Mouse (Mus musculus): ENCODE data around the gene D230025D16Rik. TPM values are rescaled to one million over a fixed set of nuclear protein-coding genes. Genes with fewer than 3 reads are reported as not detected.

The D230025D16Rik gene
- polyA plus RNA-seq, 1 experiment from 2014 or later: 27.0 TPM

DNA sequence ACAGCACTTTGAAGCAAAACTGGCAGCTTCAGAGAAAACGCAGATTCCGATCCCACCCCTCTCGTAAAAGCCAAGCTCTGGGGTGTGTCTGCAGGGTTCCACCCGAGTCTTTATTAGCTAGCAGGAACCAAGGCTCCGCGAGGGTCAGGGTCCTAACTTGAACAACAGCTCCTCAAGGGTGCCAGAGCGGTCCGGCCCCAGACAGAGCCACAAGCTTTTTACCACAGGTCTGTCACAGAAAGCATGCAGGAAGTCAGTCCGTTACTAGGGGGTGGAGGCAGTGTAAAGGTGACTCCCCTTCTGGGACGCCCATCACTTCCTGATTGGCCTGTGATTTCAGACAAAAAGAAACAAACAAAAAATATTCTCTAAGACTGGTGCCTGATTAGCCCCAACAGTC is 40.2 kb downstream of the D230025D16Rik start:
- no peaks in the 10 kb centered on the region for H3K36me3 ChIP-seq
- H3K27ac ChIP-seq: no peak overlapping the region
- H3K4me3 ChIP-seq: peak overlapping the region; percentile 74
- H3K27me3 ChIP-seq (ENCODE audit: insufficient read depth, poor library complexity, severe bottlenecking): peaks cover 100% of the 10 kb centered on the region
- H3K9me3 ChIP-seq: peaks cover 13% of the 10 kb centered on the region
- no peak for DNase-seq (ENCODE audit: low spot score)
- H3K4me1 ChIP-seq (replicated peaks): peaks cover 39% of the 10 kb centered on the region
- WGBS: 16% methylated on average over 10 of the region's 10 CpGs

DNA sequence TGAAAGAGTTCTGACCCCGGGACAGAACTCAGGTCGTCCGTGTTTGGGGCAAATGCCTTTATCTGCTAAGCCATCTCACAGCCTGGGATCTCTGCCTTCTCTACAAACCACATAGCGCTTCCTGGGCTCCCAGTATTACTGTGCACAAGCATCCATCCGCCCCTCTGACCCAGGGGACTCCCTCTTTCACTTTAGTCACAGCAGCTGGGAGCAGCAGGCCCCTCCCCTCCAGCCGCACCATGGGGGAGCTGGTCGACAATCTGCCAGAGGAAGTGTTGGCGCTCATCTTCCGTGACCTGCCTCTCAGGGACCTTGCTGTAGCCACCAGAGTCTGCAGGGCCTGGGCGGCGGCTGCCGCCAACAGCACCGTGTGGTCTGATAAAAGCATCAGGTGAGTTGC is 41.8 kb downstream of the D230025D16Rik start:
- DNase-seq (ENCODE audit: low spot score): no peak
- peaks cover 50% of the 10 kb centered on the region for H3K4me1 ChIP-seq (replicated peaks)
- peaks cover 100% of the 10 kb centered on the region for H3K27me3 ChIP-seq (ENCODE audit: insufficient read depth, poor library complexity, severe bottlenecking)
- H3K9me3 ChIP-seq: peaks cover 9% of the 10 kb centered on the region
- H3K27ac ChIP-seq: no peak overlapping the region
- H3K36me3 ChIP-seq: no peaks in the 10 kb centered on the region
- H3K4me3 ChIP-seq: no peak overlapping the region
- 6% methylated on average over 13 of the region's 13 CpGs for WGBS

DNA sequence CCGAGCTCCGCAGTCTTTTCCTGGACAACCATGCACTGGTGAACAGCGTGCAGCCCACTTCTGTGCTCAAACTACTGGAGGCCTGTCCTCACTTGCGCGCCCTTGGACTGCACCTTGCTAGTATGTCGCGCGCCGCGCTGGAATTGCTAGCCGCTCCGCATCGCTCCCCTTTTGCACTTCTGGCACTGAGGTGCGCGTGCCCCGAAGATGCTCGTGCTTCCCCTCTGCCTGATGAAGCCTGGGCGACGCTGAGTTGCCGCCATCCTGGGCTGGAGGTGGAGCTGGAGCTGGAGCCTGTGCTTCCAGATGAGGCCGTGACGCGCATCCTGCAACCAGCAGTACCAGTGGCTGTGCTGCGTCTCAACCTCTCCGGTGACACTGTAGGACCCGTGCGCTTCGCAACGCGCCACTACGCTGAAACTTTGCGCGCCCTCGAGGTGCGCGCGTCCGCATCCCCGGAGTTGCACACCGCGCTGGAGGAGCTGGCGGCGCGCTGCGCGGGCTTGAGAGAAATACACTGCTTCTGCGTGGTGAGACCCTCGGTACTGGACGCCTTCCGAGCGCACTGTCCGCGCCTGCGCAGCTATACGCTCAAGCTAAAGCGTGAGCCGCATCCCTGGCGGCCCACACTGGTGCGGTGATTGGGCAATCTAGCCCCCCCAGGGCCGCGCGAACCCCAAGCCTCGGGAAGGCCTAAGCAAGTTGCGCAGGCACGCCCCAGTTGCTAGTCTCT is 43.6 kb downstream of the D230025D16Rik start:
- H3K4me3 ChIP-seq: peak overlapping the region; percentile 59
- DNase-seq (ENCODE audit: low spot score): peak; percentile 81
- peaks cover 53% of the 10 kb centered on the region for H3K4me1 ChIP-seq (replicated peaks)
- under 1% methylated on average over 65 of the region's 65 CpGs for WGBS
- H3K9me3 ChIP-seq: peaks cover 6% of the 10 kb centered on the region
- H3K27ac ChIP-seq: peak overlapping the region; percentile 45
- H3K36me3 ChIP-seq: no peaks in the 10 kb centered on the region
- peaks cover 100% of the 10 kb centered on the region for H3K27me3 ChIP-seq (ENCODE audit: insufficient read depth, poor library complexity, severe bottlenecking)

DNA sequence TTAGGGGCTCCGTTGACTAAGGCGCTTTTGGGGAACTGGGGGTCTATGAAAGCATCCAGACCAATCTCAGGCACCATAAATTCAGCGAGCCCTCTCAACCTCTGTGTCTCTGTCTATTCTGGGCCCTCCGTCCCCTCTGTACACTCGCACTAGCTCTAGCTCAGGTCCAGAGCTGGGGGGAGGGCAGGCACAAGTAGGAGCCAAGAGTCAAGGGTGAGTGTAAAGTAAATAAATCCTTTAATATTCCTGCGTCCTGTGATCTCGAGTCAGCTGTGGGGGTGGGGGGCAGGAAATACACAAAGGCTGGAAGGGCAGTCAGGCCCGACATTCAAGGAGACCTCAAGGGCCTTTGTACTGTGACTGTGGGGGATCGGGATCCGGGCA is 44.1 kb downstream of the D230025D16Rik start:
- DNase-seq (ENCODE audit: low spot score): no peak
- Histone ChIP-seq H3K27ac (peak overlapping the region; percentile 45), H3K36me3 (no peaks in the 10 kb centered on the region), H3K4me3 (peak overlapping the region; percentile 59), H3K27me3 (ENCODE audit: insufficient read depth, poor library complexity, severe bottlenecking) (peaks cover 100% of the 10 kb centered on the region), H3K4me1 (replicated peaks) (peaks cover 51% of the 10 kb centered on the region), H3K9me3 (peaks cover 6% of the 10 kb centered on the region)
- WGBS: under 1% methylated on average over 10 of the region's 10 CpGs

DNA sequence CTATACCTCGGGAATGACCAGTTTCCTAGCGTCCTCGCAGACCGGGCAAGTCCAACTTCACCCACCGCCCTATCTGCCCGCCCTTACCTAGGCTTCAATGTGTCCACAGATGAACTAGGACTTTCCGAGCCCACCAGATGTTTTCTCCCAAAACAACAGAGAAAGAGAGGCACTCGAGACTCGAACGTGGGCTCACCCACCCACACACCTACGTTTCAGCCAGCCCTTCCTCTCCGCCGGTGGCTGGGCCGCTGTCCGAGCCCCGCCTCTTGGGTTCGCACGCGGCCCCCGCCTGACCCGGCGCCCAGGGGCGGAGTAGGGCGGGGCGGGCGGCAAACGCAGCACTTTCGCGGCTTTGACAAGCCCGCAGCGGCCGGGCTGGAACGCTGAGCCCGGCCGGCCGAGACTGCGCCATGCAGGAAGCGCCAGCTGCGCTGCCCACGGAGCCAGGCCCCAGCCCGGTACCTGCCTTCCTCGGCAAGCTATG is 44.6 kb downstream of the D230025D16Rik start, which contains the start of gene Hsf4:
Gene Hsf4, plus strand, starts transcription at position 341 of the 487 bp plus-strand sequence.
- peaks cover 47% of the 10 kb centered on the region for H3K4me1 ChIP-seq (replicated peaks)
- peak within 1 kb of the TSS; percentile 45 for H3K27ac ChIP-seq
- peak; percentile 42 for DNase-seq (ENCODE audit: low spot score)
- peaks cover 6% of the 10 kb centered on the region for H3K9me3 ChIP-seq
- H3K36me3 ChIP-seq: no peaks in the 10 kb centered on the region
- WGBS: under 1% methylated on average over 42 of the region's 42 CpGs
- H3K4me3 ChIP-seq: peak within 1 kb of the TSS; percentile 59
- peaks cover 100% of the 10 kb centered on the region for H3K27me3 ChIP-seq (ENCODE audit: insufficient read depth, poor library complexity, severe bottlenecking)

DNA sequence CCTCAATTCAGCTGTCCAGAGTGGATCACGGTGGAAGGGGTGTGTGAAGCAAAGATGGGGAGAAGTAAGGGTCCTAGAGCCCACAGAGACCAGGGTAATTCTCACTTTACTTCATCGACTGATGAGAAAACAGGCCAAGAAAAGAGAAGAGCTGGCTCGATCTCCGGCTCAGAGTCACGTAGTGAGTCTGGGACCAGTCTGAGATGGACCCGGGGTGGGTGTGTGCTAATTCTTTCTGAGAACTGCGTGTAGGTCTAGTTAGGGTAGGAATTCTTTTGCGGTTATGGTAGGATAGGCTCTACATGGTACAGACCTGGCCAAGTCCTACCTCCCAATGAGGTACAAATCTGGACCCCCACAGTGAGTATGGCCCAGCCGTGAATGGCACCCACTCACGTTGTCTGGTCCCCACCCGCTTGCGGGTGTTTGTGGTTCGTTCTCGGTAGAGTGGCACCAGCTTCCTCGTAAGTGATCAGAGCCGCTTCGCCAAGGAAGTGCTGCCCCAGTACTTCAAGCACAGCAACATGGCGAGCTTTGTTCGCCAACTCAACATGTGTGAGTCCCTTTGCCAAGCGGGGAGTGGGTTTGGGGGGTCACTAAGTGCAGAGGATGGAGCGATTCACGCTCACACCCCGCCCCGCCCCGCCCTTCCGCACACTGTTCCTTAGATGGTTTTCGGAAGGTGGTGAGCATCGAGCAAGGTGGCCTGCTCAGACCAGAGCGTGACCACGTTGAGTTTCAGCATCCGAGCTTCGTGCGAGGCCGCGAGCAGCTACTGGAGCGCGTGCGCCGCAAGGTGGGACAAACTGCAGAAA is 45.4 kb downstream of the D230025D16Rik start:
- H3K27ac ChIP-seq: no peak overlapping the region
- H3K36me3 ChIP-seq: no peaks in the 10 kb centered on the region
- H3K4me3 ChIP-seq: peak overlapping the region; percentile 59
- WGBS: 2% methylated on average over 39 of the region's 39 CpGs
- peaks cover 6% of the 10 kb centered on the region for H3K9me3 ChIP-seq
- peak; percentile 40 for DNase-seq (ENCODE audit: low spot score)
- peaks cover 100% of the 10 kb centered on the region for H3K27me3 ChIP-seq (ENCODE audit: insufficient read depth, poor library complexity, severe bottlenecking)
- H3K4me1 ChIP-seq (replicated peaks): peaks cover 41% of the 10 kb centered on the region

DNA sequence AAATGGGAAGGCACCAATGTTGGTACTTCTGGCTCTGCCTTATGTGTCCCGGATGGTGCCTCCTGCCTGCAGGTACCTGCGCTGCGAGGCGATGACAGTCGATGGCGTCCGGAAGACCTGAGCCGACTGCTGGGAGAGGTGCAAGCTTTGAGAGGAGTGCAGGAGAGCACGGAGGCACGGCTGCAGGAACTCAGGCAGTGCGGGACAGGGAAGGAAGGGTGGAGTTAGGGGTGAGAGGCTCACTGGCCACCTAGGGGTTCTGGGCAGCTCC is 45.9 kb downstream of the D230025D16Rik start:
- H3K9me3 ChIP-seq: peaks cover 6% of the 10 kb centered on the region
- H3K27me3 ChIP-seq (ENCODE audit: insufficient read depth, poor library complexity, severe bottlenecking): peaks cover 100% of the 10 kb centered on the region
- peaks cover 47% of the 10 kb centered on the region for H3K4me1 ChIP-seq (replicated peaks)
- no peak overlapping the region for H3K27ac ChIP-seq
- DNase-seq (ENCODE audit: low spot score): no peak
- no peaks in the 10 kb centered on the region for H3K36me3 ChIP-seq
- 2% methylated on average over 11 of the region's 11 CpGs for WGBS
- peak overlapping the region; percentile 11; the same call in 1 of the 2 replicates for H3K4me3 ChIP-seq

DNA sequence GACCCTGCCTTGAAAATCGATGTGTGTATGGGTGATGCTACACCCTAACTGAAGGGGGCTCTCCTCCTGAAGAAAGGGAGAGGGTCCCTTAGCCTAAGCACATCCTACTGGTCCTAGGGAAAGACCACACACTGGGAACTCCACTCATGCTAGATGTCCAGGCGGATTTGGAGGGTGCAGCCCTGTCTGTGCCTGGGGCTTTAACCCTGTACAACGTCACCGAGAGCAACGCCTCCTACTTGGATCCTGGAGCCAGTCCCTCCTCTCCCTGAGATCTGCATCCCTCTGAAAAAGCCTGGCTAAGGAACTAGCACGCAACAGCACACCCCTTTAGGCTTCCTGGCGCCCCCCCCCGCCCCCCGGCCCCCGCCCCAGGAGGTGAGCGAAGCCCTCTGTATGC is 50.4 kb downstream of the D230025D16Rik start:
- H3K27me3 ChIP-seq (ENCODE audit: insufficient read depth, poor library complexity, severe bottlenecking): peaks cover 100% of the 10 kb centered on the region
- H3K36me3 ChIP-seq: peaks cover 7% of the 10 kb centered on the region; the same call in 1 of the 2 replicates
- H3K27ac ChIP-seq: no peak overlapping the region
- peak overlapping the region; percentile 55; the same call in 1 of the 2 replicates for H3K4me3 ChIP-seq
- peaks cover 39% of the 10 kb centered on the region for H3K4me1 ChIP-seq (replicated peaks)
- WGBS: 6% methylated on average over 11 of the region's 11 CpGs
- DNase-seq (ENCODE audit: low spot score): no peak
- no peaks in the 10 kb centered on the region for H3K9me3 ChIP-seq

DNA sequence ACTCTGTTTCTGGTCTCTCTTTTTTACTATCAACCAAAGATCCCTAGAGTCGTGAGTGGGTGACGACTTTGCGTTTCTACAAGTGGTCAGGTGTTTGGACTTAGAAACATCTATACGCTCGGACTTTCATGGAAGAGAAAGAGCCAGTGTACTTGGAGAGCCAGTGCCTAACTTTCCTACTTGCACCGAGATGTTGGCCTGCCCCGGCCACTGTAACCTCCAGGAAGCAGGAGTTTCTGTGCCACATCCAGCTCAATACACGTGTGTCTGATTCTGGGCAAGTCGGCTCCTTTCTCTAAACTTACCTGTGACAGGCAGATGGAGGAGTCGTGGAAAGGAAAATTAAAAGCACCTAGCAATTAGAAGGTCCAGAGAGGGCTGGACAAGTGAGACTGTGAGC is 50.9 kb downstream of the D230025D16Rik start, which contains the start of gene Nol3:
Gene Nol3, plus strand, starts transcription at position 301 of the 400 bp plus-strand sequence.
- Histone ChIP-seq H3K27ac (peak within 1 kb of the TSS; percentile 30), H3K4me3 (peak within 1 kb of the TSS; percentile 55), H3K9me3 (no peaks in the 10 kb centered on the region), H3K36me3 (peaks cover 10% of the 10 kb centered on the region; the same call in 1 of the 2 replicates), H3K27me3 (ENCODE audit: insufficient read depth, poor library complexity, severe bottlenecking) (peaks cover 100% of the 10 kb centered on the region), H3K4me1 (replicated peaks) (peaks cover 34% of the 10 kb centered on the region)
- no peak for DNase-seq (ENCODE audit: low spot score)
- 5% methylated on average over 10 of the region's 10 CpGs for WGBS

DNA sequence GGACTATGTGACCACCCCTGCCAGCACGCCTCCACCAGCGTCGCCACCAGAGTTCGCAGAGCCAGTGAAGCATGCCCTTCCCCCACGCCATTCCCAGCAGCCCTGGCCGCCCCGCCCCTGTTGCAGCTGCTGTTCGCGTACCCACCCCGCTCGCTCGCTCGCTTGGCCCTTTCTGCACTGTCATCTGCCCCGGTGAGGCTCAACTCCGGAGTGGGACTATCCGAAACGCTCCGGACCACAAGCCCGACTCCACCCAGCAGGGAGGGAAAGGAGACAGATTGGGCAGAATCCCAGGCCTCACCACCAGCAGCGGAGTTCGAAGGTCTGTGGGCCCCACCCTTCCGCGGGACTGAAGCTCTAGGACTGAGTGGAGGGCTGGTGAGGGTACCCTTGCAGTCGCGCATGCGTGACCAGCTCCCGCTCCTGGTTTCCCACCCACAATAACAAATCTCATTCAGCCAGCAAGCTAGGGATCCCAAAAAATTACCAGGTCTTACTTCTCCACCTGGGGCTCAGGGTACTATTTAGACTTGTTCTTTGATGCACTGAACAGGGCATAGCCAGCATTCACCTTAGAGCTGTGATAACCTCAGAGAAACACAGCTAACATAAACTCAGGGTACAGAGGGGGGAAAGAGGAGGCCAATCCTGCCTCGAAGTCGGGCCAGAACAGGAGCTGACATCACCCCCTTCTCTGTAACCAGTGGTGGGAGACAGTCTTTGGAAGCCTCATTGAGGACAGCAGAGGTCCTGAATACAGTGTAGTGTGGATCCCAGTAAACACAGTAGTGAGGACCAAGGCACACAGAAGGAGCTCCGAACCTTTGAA is 51.6 kb downstream of the D230025D16Rik start:
- H3K4me1 ChIP-seq (replicated peaks): peaks cover 32% of the 10 kb centered on the region
- H3K36me3 ChIP-seq: peaks cover 14% of the 10 kb centered on the region
- H3K27me3 ChIP-seq (ENCODE audit: insufficient read depth, poor library complexity, severe bottlenecking): peaks cover 100% of the 10 kb centered on the region
- DNase-seq (ENCODE audit: low spot score): peak; percentile 66
- WGBS: 4% methylated on average over 30 of the region's 30 CpGs
- H3K9me3 ChIP-seq: no peaks in the 10 kb centered on the region
- H3K27ac ChIP-seq: peak overlapping the region; percentile 30
- peak overlapping the region; percentile 55 for H3K4me3 ChIP-seq

DNA sequence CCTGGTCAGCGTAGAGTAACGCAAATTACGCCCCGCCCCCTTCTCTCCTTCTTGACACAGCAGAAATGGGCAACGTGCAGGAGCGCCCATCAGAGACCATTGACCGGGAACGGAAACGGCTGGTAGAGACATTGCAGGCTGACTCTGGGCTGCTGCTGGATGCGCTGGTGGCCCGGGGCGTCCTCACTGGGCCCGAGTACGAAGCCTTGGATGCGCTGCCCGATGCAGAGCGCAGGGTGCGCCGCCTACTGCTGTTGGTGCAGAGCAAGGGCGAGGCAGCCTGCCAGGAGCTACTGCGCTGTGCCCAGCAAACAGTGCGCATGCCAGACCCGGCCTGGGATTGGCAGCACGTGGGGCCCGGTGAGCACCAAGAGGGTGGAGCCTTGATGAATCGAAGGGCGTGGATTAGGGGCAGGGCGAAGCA is 54.0 kb downstream of the D230025D16Rik start:
- no peak for DNase-seq (ENCODE audit: low spot score)
- 2% methylated on average over 28 of the region's 28 CpGs for WGBS
- Histone ChIP-seq H3K4me1 (replicated peaks) (peaks cover 34% of the 10 kb centered on the region), H3K27ac (no peak overlapping the region), H3K27me3 (ENCODE audit: insufficient read depth, poor library complexity, severe bottlenecking) (peaks cover 100% of the 10 kb centered on the region), H3K36me3 (peaks cover 38% of the 10 kb centered on the region), H3K9me3 (no peaks in the 10 kb centered on the region), H3K4me3 (peak overlapping the region; percentile 34)

DNA sequence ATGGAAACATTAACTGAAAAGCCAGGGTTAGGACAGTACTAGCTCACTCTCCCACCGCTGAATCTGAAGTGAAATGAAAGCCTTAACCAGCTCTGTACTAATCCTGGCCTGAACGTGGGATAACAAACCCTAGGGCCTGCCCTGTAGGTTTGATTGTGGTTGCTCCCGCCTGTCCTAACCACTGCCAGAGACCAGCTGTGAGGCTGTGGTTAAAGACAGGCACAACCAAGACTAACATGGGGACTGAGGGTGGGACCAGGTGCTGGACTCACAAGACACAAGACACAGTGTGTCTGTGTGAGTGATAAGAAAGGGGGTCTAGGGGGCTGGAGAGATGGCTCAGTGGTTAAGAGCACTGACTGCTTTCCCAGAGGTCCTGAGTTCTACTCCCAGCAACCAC is 55.6 kb downstream of the D230025D16Rik start:
- WGBS: 60% methylated on average over 3 of the region's 3 CpGs
- Histone ChIP-seq H3K27ac (no peak overlapping the region), H3K4me3 (no peak overlapping the region), H3K36me3 (peaks cover 51% of the 10 kb centered on the region), H3K27me3 (ENCODE audit: insufficient read depth, poor library complexity, severe bottlenecking) (peaks cover 97% of the 10 kb centered on the region), H3K9me3 (no peaks in the 10 kb centered on the region), H3K4me1 (replicated peaks) (peaks cover 34% of the 10 kb centered on the region)
- DNase-seq (ENCODE audit: low spot score): no peak

All from hindbrain, embryonic 10.5 days (tissue).